Mouse (Mus musculus): Measurements from ENCODE around the gene Pcbp3. TPM values are rescaled to one million over a fixed set of nuclear protein-coding genes. Genes with fewer than 3 reads are reported as not detected.
A peak's percentile ranks its signal among the peaks of the same experiment; 100 is the strongest.

Pcbp3 gene
- polyA plus RNA-seq, 1 experiment: 27.2 TPM

GRCm38 (mm10) chr10:76873948-76874347 is 87.7 kb downstream of the Pcbp3 start:
- peaks cover 3% of the 10 kb centered on the region; the same call in 1 of the 2 replicates for H3K4me1 ChIP-seq (ENCODE audit: control insufficient read depth, insufficient read depth, low read length)
- TF ChIP-seq POLR2A (IDR thresholded peaks at IDR 0.05; ENCODE audit: borderline replicate concordance, extremely low read depth, low read depth, low read length): no peak
- TF ChIP-seq CTCF (IDR thresholded peaks at IDR 0.05; ENCODE audit: insufficient read depth, low read length): no peak
- no peak for DNase-seq
- H3K4me3 ChIP-seq (replicated peaks; ENCODE audit: extremely low read depth, low read depth, low read length): no peak overlapping the region
- 40% methylated on average over 10 of the region's 10 CpGs for WGBS

- no peak for DNase-seq
- TF ChIP-seq CTCF (IDR thresholded peaks at IDR 0.05; ENCODE audit: insufficient read depth, low read length): no peak
- no peak for TF ChIP-seq POLR2A (IDR thresholded peaks at IDR 0.05; ENCODE audit: borderline replicate concordance, extremely low read depth, low read depth, low read length)
- Histone ChIP-seq H3K4me1 (ENCODE audit: control insufficient read depth, insufficient read depth, low read length) (peaks cover 3% of the 10 kb centered on the region; the same call in 1 of the 2 replicates), H3K4me3 (replicated peaks; ENCODE audit: extremely low read depth, low read depth, low read length) (no peak overlapping the region)
- WGBS: 86% methylated on average over 8 of the region's 8 CpGs
Observed at GRCm38 (mm10) chr10:76872736-76873135, 89.0 kb downstream of the Pcbp3 start.

- Histone ChIP-seq H3K4me3 (replicated peaks; ENCODE audit: extremely low read depth, low read depth, low read length) (no peak overlapping the region), H3K4me1 (ENCODE audit: control insufficient read depth, insufficient read depth, low read length) (peaks cover 2% of the 10 kb centered on the region; the same call in 1 of the 2 replicates)
- no peak for TF ChIP-seq CTCF (IDR thresholded peaks at IDR 0.05; ENCODE audit: insufficient read depth, low read length)
- no peak for DNase-seq
Observed at GRCm38 (mm10) chr10:76865936-76866335, 95.8 kb downstream of the Pcbp3 start.

GRCm38 (mm10) chr10:76860998-76861397 is 100.7 kb downstream of the Pcbp3 start:
- 0 out of 2 replicates have a peak, but pooled peaks cover 2% of the 10 kb centered on the region for H3K4me1 ChIP-seq (ENCODE audit: control insufficient read depth, insufficient read depth, low read length)
- peak; percentile 68 for TF ChIP-seq CTCF (IDR thresholded peaks at IDR 0.05; ENCODE audit: insufficient read depth, low read length)
- no peak for TF ChIP-seq POLR2A (IDR thresholded peaks at IDR 0.05; ENCODE audit: borderline replicate concordance, extremely low read depth, low read depth, low read length)
- no peak overlapping the region for H3K4me3 ChIP-seq (replicated peaks; ENCODE audit: extremely low read depth, low read depth, low read length)
- DNase-seq: no peak
- 47% methylated on average over 3 of the region's 3 CpGs for WGBS

- 67% methylated on average over 12 of the region's 12 CpGs for WGBS
- H3K4me3 ChIP-seq (replicated peaks; ENCODE audit: extremely low read depth, low read depth, low read length): no peak overlapping the region
- H3K4me1 ChIP-seq (ENCODE audit: control insufficient read depth, insufficient read depth, low read length): 0 out of 2 replicates have a peak, but pooled peaks cover 2% of the 10 kb centered on the region
- TF ChIP-seq CTCF (IDR thresholded peaks at IDR 0.05; ENCODE audit: insufficient read depth, low read length) (no peak), POLR2A (IDR thresholded peaks at IDR 0.05; ENCODE audit: borderline replicate concordance, extremely low read depth, low read depth, low read length) (no peak)
- DNase-seq: no peak
Observed at GRCm38 (mm10) chr10:76859355-76860127, 102.1 kb downstream of the Pcbp3 start.

- Histone ChIP-seq H3K4me3 (replicated peaks; ENCODE audit: extremely low read depth, low read depth, low read length) (no peak overlapping the region), H3K4me1 (ENCODE audit: control insufficient read depth, insufficient read depth, low read length) (0 out of 2 replicates have a peak, but pooled peaks cover 2% of the 10 kb centered on the region)
- no peak for TF ChIP-seq POLR2A (IDR thresholded peaks at IDR 0.05; ENCODE audit: borderline replicate concordance, extremely low read depth, low read depth, low read length)
- TF ChIP-seq CTCF (IDR thresholded peaks at IDR 0.05; ENCODE audit: insufficient read depth, low read length): no peak
- 91% methylated on average over 2 of the region's 2 CpGs for WGBS
- DNase-seq: no peak
Observed at GRCm38 (mm10) chr10:76857879-76858278, 103.8 kb downstream of the Pcbp3 start.

GRCm38 (mm10) chr10:76846480-76846879 is 115.2 kb downstream of the Pcbp3 start:
- no peak overlapping the region for H3K4me3 ChIP-seq (replicated peaks; ENCODE audit: extremely low read depth, low read depth, low read length)
- WGBS: 83% methylated on average over 5 of the region's 5 CpGs
- TF ChIP-seq POLR2A (IDR thresholded peaks at IDR 0.05; ENCODE audit: borderline replicate concordance, extremely low read depth, low read depth, low read length) (no peak), CTCF (IDR thresholded peaks at IDR 0.05; ENCODE audit: insufficient read depth, low read length) (no peak)
- H3K4me1 ChIP-seq (ENCODE audit: control insufficient read depth, insufficient read depth, low read length): no peaks in the 10 kb centered on the region
- no peak for DNase-seq

- no peak for TF ChIP-seq POLR2A (IDR thresholded peaks at IDR 0.05; ENCODE audit: borderline replicate concordance, extremely low read depth, low read depth, low read length)
- TF ChIP-seq CTCF (IDR thresholded peaks at IDR 0.05; ENCODE audit: insufficient read depth, low read length): no peak
Observed at GRCm38 (mm10) chr10:76844901-76845300, 116.8 kb downstream of the Pcbp3 start.

GRCm38 (mm10) chr10:76844365-76844764 is 117.3 kb downstream of the Pcbp3 start:
- WGBS: 74% methylated on average over 3 of the region's 3 CpGs
- no peak for DNase-seq
- no peak for TF ChIP-seq CTCF (IDR thresholded peaks at IDR 0.05; ENCODE audit: insufficient read depth, low read length)
- no peak for TF ChIP-seq POLR2A (IDR thresholded peaks at IDR 0.05; ENCODE audit: borderline replicate concordance, extremely low read depth, low read depth, low read length)
- Histone ChIP-seq H3K4me1 (ENCODE audit: control insufficient read depth, insufficient read depth, low read length) (no peaks in the 10 kb centered on the region), H3K4me3 (replicated peaks; ENCODE audit: extremely low read depth, low read depth, low read length) (no peak overlapping the region)

More at GRCm38 (mm10) chr10:76844901-76845300, 116.8 kb downstream of the Pcbp3 start:
- DNase-seq: no peak
- Histone ChIP-seq H3K4me3 (replicated peaks; ENCODE audit: extremely low read depth, low read depth, low read length) (no peak overlapping the region), H3K4me1 (ENCODE audit: control insufficient read depth, insufficient read depth, low read length) (no peaks in the 10 kb centered on the region)
- WGBS: 77% methylated on average over 4 of the region's 4 CpGs

GRCm38 (mm10) chr10:76842087-76842486 is 119.6 kb downstream of the Pcbp3 start:
- no peak for DNase-seq
- H3K4me3 ChIP-seq (replicated peaks; ENCODE audit: extremely low read depth, low read depth, low read length): no peak overlapping the region
- no peaks in the 10 kb centered on the region for H3K4me1 ChIP-seq (ENCODE audit: control insufficient read depth, insufficient read depth, low read length)
- 86% methylated on average over 3 of the region's 3 CpGs for WGBS
- TF ChIP-seq CTCF (IDR thresholded peaks at IDR 0.05; ENCODE audit: insufficient read depth, low read length): no peak
- TF ChIP-seq POLR2A (IDR thresholded peaks at IDR 0.05; ENCODE audit: borderline replicate concordance, extremely low read depth, low read depth, low read length): no peak

Measured in lung, adult 2 months (tissue).